Mouse (Mus musculus): ENCODE data around the gene Vim. TPM values are rescaled to one million over a fixed set of nuclear protein-coding genes. Genes with fewer than 3 reads are reported as not detected.

The Vim gene
- total RNA-seq (2014; fragmentation: Nextera tagmentation): 222 and 227 TPM in 2 replicates
- 1,355 and 1,410 TPM in 2 replicates for total RNA-seq (2017)
- polyA plus RNA-seq (2012): 451 and 565 TPM in 2 replicates

- Histone ChIP-seq H3K36me3 (replicated peaks) (peaks cover 6% of the 10 kb centered on the region), H3K4me1 (ENCODE audit: insufficient read depth, low read depth, low read length) (peaks cover 42% of the 10 kb centered on the region), H3K4me3 (ENCODE audit: low read depth, low read length) (peak within 1 kb of the TSS; percentile 75), H3K9me3 (replicated peaks) (no peaks in the 10 kb centered on the region), H3K27me3 (ENCODE audit: insufficient read depth, low read length) (peaks cover 66% of the 10 kb centered on the region)
- DNase-seq (ENCODE audit: low spot score) (peak; percentile 66), ATAC-seq (ENCODE audit: extremely low read depth, insufficient number of reproducible peaks, low FRiP score, poor library complexity, severe bottlenecking) (peak; percentile 68)
- TF ChIP-seq GATA2 (IDR thresholded peaks at IDR 0.05; ENCODE audit: borderline replicate concordance, low read depth, low read length) (no peak), CTCF (IDR thresholded peaks at IDR 0.05; ENCODE audit: low read depth, low read length) (no peak)
Observed at GRCm38 (mm10) chr2:13573408-13574065, at the start of gene Vim. Vim (plus strand) TSS chr2:13573927.

GRCm38 (mm10) chr2:13526205-13526604 is 47.5 kb upstream of the Vim start:
- Histone ChIP-seq H3K9me3 (replicated peaks) (no peaks in the 10 kb centered on the region), H3K27me3 (ENCODE audit: insufficient read depth, low read length) (no peaks in the 10 kb centered on the region), H3K36me3 (replicated peaks) (peaks cover 3% of the 10 kb centered on the region), H3K4me3 (ENCODE audit: low read depth, low read length) (no peak overlapping the region), H3K4me1 (ENCODE audit: insufficient read depth, low read depth, low read length) (peaks cover 59% of the 10 kb centered on the region)
- no peak for ATAC-seq (ENCODE audit: extremely low read depth, insufficient number of reproducible peaks, low FRiP score, poor library complexity, severe bottlenecking)
- DNase-seq (ENCODE audit: low spot score): no peak
- no peak for TF ChIP-seq GATA2 (IDR thresholded peaks at IDR 0.05; ENCODE audit: borderline replicate concordance, low read depth, low read length)
- no peak for TF ChIP-seq CTCF (IDR thresholded peaks at IDR 0.05; ENCODE audit: low read depth, low read length)
- TF ChIP-seq GATA1 (IDR thresholded peaks at IDR 0.05; ENCODE audit: borderline replicate concordance, low read length): no peak

- H3K27me3 ChIP-seq (ENCODE audit: insufficient read depth, low read length): no peaks in the 10 kb centered on the region
- peaks cover 56% of the 10 kb centered on the region for H3K4me1 ChIP-seq (ENCODE audit: insufficient read depth, low read depth, low read length)
- no peaks in the 10 kb centered on the region for H3K9me3 ChIP-seq (replicated peaks)
- ATAC-seq (ENCODE audit: extremely low read depth, insufficient number of reproducible peaks, low FRiP score, poor library complexity, severe bottlenecking) (no peak), DNase-seq (ENCODE audit: low spot score) (no peak)
- TF ChIP-seq GATA2 (IDR thresholded peaks at IDR 0.05; ENCODE audit: borderline replicate concordance, low read depth, low read length) (no peak), POLR2AphosphoS5 (IDR thresholded peaks at IDR 0.05; ENCODE audit: insufficient replicate concordance, low read depth, low read length) (no peak), TAL1 (conservative IDR thresholded peaks at IDR 0.05; ENCODE audit: low read depth, low read length) (no peak), GATA1 (IDR thresholded peaks at IDR 0.05; ENCODE audit: borderline replicate concordance, low read length) (no peak), CTCF (IDR thresholded peaks at IDR 0.05; ENCODE audit: low read depth, low read length) (no peak)
- H3K4me3 ChIP-seq (ENCODE audit: low read depth, low read length): no peak overlapping the region
- peaks cover 3% of the 10 kb centered on the region for H3K36me3 ChIP-seq (replicated peaks)
Observed at GRCm38 (mm10) chr2:13527125-13527524, 46.6 kb upstream of the Vim start.

- Histone ChIP-seq H3K4me3 (ENCODE audit: low read depth, low read length) (no peak overlapping the region), H3K27me3 (ENCODE audit: insufficient read depth, low read length) (no peaks in the 10 kb centered on the region), H3K9me3 (replicated peaks) (no peaks in the 10 kb centered on the region), H3K36me3 (replicated peaks) (peaks cover 3% of the 10 kb centered on the region), H3K4me1 (ENCODE audit: insufficient read depth, low read depth, low read length) (peaks cover 54% of the 10 kb centered on the region)
- TF ChIP-seq TAL1 (conservative IDR thresholded peaks at IDR 0.05; ENCODE audit: low read depth, low read length): no peak
- TF ChIP-seq GATA2 (IDR thresholded peaks at IDR 0.05; ENCODE audit: borderline replicate concordance, low read depth, low read length): no peak
- TF ChIP-seq POLR2AphosphoS5 (IDR thresholded peaks at IDR 0.05; ENCODE audit: insufficient replicate concordance, low read depth, low read length): no peak
- no peak for TF ChIP-seq GATA1 (IDR thresholded peaks at IDR 0.05; ENCODE audit: borderline replicate concordance, low read length)
- no peak for TF ChIP-seq CTCF (IDR thresholded peaks at IDR 0.05; ENCODE audit: low read depth, low read length)
- ATAC-seq (ENCODE audit: extremely low read depth, insufficient number of reproducible peaks, low FRiP score, poor library complexity, severe bottlenecking) (no peak), DNase-seq (ENCODE audit: low spot score) (no peak)
Observed at GRCm38 (mm10) chr2:13527531-13527930, 46.2 kb upstream of the Vim start.

- no peak for DNase-seq (ENCODE audit: low spot score)
- Histone ChIP-seq H3K27me3 (ENCODE audit: insufficient read depth, low read length) (no peaks in the 10 kb centered on the region), H3K4me3 (ENCODE audit: low read depth, low read length) (no peak overlapping the region), H3K4me1 (ENCODE audit: insufficient read depth, low read depth, low read length) (peaks cover 43% of the 10 kb centered on the region), H3K36me3 (replicated peaks) (peaks cover 3% of the 10 kb centered on the region), H3K9me3 (replicated peaks) (no peaks in the 10 kb centered on the region)
- no peak for TF ChIP-seq GATA2 (IDR thresholded peaks at IDR 0.05; ENCODE audit: borderline replicate concordance, low read depth, low read length)
- no peak for TF ChIP-seq GATA1 (IDR thresholded peaks at IDR 0.05; ENCODE audit: borderline replicate concordance, low read length)
- no peak for TF ChIP-seq CTCF (IDR thresholded peaks at IDR 0.05; ENCODE audit: low read depth, low read length)
- no peak for TF ChIP-seq POLR2AphosphoS5 (IDR thresholded peaks at IDR 0.05; ENCODE audit: insufficient replicate concordance, low read depth, low read length)
- TF ChIP-seq TAL1 (conservative IDR thresholded peaks at IDR 0.05; ENCODE audit: low read depth, low read length): no peak
- peak; percentile 46; the same call in 1 of the 2 replicates for ATAC-seq (ENCODE audit: extremely low read depth, insufficient number of reproducible peaks, low FRiP score, poor library complexity, severe bottlenecking)
Observed at GRCm38 (mm10) chr2:13529253-13529933, 44.3 kb upstream of the Vim start.

GRCm38 (mm10) chr2:13530639-13531038 is 43.1 kb upstream of the Vim start:
- Histone ChIP-seq H3K4me1 (ENCODE audit: insufficient read depth, low read depth, low read length) (peaks cover 42% of the 10 kb centered on the region), H3K4me3 (ENCODE audit: low read depth, low read length) (no peak overlapping the region), H3K36me3 (replicated peaks) (peaks cover 3% of the 10 kb centered on the region), H3K9me3 (replicated peaks) (no peaks in the 10 kb centered on the region), H3K27me3 (ENCODE audit: insufficient read depth, low read length) (no peaks in the 10 kb centered on the region)
- ATAC-seq (ENCODE audit: extremely low read depth, insufficient number of reproducible peaks, low FRiP score, poor library complexity, severe bottlenecking) (no peak), DNase-seq (ENCODE audit: low spot score) (no peak)
- TF ChIP-seq POLR2AphosphoS5 (IDR thresholded peaks at IDR 0.05; ENCODE audit: insufficient replicate concordance, low read depth, low read length) (no peak), CTCF (IDR thresholded peaks at IDR 0.05; ENCODE audit: low read depth, low read length) (no peak), GATA2 (IDR thresholded peaks at IDR 0.05; ENCODE audit: borderline replicate concordance, low read depth, low read length) (no peak), TAL1 (conservative IDR thresholded peaks at IDR 0.05; ENCODE audit: low read depth, low read length) (no peak), GATA1 (IDR thresholded peaks at IDR 0.05; ENCODE audit: borderline replicate concordance, low read length) (no peak)
